Mouse (Mus musculus) liver, embryonic 11.5 days (tissue): Measurements from ENCODE around the gene Sufu. TPM values are rescaled to one million over a fixed set of nuclear protein-coding genes. Genes with fewer than 3 reads are reported as not detected.

ENCODE experiments used
- ATAC-seq: fragments of 200-750 bp; cut with Nextera tagmentation; replicated peaks from 2 replicates; pipeline ENCODE4 v1.8.0; 2017; ENCODE audit warnings: moderate number of reproducible peaks, mild to moderate bottlenecking, moderate TSS enrichment, moderate library complexity; ENCODE audit not compliant: low FRiP score
- DNase-seq: peaks from one replicate; pipeline ENCODE4 v3.0.0-alpha.2; 2017; ENCODE audit warnings: low spot score
- H3K27ac ChIP-seq: fragments of 300-500 bp; sonication (generic); 2 replicates; pipeline ENCODE4 v1.5.1; 2014; ENCODE audit warnings: mild to moderate bottlenecking, low read depth, low read length, control low read depth
- H3K27me3 ChIP-seq: fragments of 300-500 bp; sonication (generic); replicated peaks from 2 replicates; pipeline ENCODE4 v1.6.1; 2014; ENCODE audit warnings: low read length, mixed read lengths; ENCODE audit not compliant: control insufficient read depth, insufficient read depth
- H3K36me3 ChIP-seq: fragments of 300-500 bp; sonication (generic); 2 replicates; pipeline ENCODE4 v1.6.1; 2014; ENCODE audit warnings: mild to moderate bottlenecking, low read length, moderate library complexity, mixed read lengths; ENCODE audit not compliant: control insufficient read depth, insufficient read depth
- H3K4me1 ChIP-seq: fragments of 300-500 bp; sonication (generic); replicated peaks from 2 replicates; pipeline ENCODE4 v1.6.1; 2014; ENCODE audit warnings: low read length, mixed read lengths; ENCODE audit not compliant: control insufficient read depth, insufficient read depth
- H3K4me2 ChIP-seq: fragments of 300-500 bp; sonication (generic); 2 replicates; pipeline ENCODE4 v1.6.1; 2014; ENCODE audit warnings: mild to moderate bottlenecking, control low read depth, moderate library complexity
- H3K4me3 ChIP-seq: fragments of 300-500 bp; sonication (generic); 2 replicates; pipeline ENCODE4 v1.5.1; 2014; ENCODE audit warnings: low read depth, low read length, control low read depth
- H3K9ac ChIP-seq: fragments of 300-500 bp; sonication (generic); 2 replicates; pipeline ENCODE4 v1.6.1; 2014; ENCODE audit warnings: low read depth, low read length, control low read depth
- H3K9me3 ChIP-seq: fragments of 300-500 bp; sonication (generic); 2 replicates; pipeline ENCODE4 v1.6.1; 2016; ENCODE audit warnings: low read length, inconsistent platforms, mixed read lengths; ENCODE audit not compliant: control insufficient read depth
- WGBS: fragments of 180-500 bp; shearing (Covaris S2); extraction: QIAGEN DNeasy Blood & Tissue Kit; methylation state at CpG from one replicate; pipeline ENCODE4 v1.1.7; 2014; 5-methylcytosine and 5-hydroxymethylcytosine counted together
- polyA plus RNA-seq: library from polyadenylated mRNA; unstranded; fragments of >200 nt; fragmentation: Nextera tagmentation; extraction: Ambion mirVana; gene quantifications from 2 replicates; pipeline ENCODE4 v1.2.1, GENCODE M21; 2014

Sufu gene
- polyA plus RNA-seq, 1 experiment from 2014 or later = 22.8 TPM

DNA sequence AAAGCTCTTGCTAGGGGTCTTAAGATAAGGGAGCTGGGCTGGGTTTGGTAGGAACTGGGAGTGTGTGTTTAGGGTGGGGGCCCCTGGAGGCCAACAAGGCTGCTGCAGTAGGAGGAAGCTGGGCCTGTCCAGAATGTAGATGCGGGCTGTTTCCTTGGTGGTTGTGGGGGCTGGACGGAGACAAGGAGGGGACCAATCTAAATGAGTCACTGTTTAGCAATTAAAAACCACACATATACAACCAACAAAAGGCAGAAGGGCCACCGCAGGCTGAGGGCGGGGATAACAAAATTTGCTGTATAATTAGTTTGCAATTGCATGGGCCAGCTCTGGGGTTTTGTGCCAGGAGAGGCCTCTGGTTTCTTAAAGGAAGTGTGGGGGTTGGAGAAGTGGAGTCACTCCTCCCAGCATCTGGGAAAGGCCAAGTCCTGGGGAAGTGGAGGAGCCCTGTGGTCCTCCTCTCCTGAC is 107.4 kb downstream of the Sufu start:
- DNase-seq (no peak), ATAC-seq (peak; percentile 54)
- H3K4me3 ChIP-seq = peak overlapping the region; percentile 97

DNA sequence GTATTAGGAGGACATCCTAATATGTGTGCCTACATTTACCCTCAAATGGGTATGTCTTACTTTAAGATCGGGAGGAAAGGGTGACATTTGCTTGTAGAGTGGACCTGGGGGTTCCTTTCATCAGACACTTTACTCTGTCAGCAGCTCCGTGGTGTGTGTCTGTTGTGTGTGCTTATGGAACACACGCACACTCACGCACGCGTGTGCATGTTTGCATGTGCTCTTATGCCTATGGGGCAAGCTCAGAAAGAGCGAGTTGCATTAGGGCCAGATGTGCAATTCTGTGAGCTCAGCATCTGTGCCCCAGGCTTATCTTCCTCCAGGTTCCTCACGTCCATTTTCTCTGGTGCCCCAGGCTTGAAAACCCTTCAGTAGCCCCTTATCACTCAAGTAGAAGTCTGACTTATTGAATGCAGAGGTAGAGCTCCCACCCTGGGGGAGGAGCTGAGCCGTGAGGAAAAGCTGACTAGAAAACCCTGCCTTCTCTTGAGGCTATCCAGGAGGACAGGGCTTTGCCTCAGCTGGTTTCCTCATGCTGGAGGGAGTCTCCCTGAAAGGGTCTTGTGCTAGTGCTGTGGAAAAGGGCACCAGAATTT is 108.2 kb downstream of the Sufu start:
- Histone ChIP-seq H3K4me3 (peak overlapping the region; percentile 97), H3K4me2 (peak overlapping the region; percentile 99), H3K27me3 (no peaks in the 10 kb centered on the region), H3K36me3 (peaks cover 35% of the 10 kb centered on the region), H3K4me1 (peaks cover 56% of the 10 kb centered on the region), H3K9me3 (no peaks in the 10 kb centered on the region), H3K27ac (peak overlapping the region; percentile 100), H3K9ac (peak overlapping the region; percentile 99)
- 49% methylated on average over 9 of the region's 9 CpGs for WGBS
- ATAC-seq (peak; percentile 10; the same call in 1 of the 2 replicates), DNase-seq (no peak)

More for the DNA sequence above, 107.4 kb downstream of the Sufu start:
- WGBS = 9% methylated on average over 4 of the region's 4 CpGs
- Histone ChIP-seq H3K9me3 (no peaks in the 10 kb centered on the region), H3K4me2 (peak overlapping the region; percentile 99), H3K27ac (peak overlapping the region; percentile 100), H3K9ac (peak overlapping the region; percentile 99), H3K27me3 (no peaks in the 10 kb centered on the region), H3K4me1 (peaks cover 53% of the 10 kb centered on the region), H3K36me3 (peaks cover 29% of the 10 kb centered on the region)

DNA sequence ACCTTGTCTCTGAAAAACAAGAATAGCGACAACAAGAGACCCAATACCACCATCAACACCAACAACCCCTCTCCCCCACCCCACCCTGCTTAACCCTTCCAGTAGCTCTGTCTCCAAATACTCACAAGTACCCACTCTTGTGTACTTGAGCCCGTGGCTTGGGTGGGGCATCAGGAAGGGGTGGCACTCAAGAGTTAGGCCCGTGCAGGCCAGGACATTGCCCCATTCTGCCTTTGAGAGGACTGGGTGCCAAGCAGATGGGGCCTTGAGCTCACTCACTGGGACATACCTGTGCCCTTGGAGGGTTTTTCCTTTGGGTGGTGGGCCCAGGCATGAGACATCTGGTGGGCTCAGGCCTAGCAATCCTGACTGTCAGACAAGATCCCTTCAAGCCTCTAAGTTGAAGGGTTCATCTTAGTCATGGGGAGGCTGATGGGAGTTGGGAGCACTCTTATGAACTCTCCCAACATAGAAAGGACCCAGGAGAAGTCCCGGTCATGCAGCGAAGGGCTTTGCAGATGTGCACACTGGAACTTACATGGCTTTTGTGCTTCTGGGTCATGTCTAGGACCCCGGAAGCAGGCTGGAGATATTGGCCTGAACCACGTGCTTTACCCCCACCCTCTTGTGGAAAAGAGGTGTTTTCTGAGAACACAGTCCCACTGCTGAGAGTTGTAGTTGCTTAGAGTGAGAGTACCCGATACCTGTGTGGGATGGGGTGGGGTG is 109.1 kb downstream of the Sufu start:
- Histone ChIP-seq H3K9me3 (no peaks in the 10 kb centered on the region), H3K4me1 (peaks cover 65% of the 10 kb centered on the region), H3K27me3 (no peaks in the 10 kb centered on the region), H3K27ac (peak overlapping the region; percentile 100), H3K9ac (peak overlapping the region; percentile 99), H3K4me3 (peak overlapping the region; percentile 97), H3K36me3 (peaks cover 39% of the 10 kb centered on the region), H3K4me2 (peak overlapping the region; percentile 99)
- DNase-seq (no peak), ATAC-seq (no peak)
- WGBS = 64% methylated on average over 8 of the region's 8 CpGs

DNA sequence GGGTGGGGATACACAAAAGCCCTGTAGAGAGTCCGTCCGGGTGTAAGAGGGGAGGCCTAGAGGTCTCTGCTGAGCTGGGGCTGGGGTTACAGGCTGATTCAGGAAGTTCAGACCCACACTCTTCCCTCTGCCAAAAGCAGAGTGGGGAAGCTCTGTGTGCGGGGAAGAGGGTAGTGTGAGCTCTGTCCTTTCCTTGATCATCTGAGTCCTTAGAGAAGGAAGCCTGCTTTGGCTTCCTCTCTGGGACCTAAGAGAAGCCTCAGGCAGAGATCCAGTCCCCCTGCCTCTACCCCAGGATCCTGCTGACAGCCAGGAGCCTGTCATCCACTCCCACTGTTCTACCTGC is 109.6 kb downstream of the Sufu start:
- peaks cover 42% of the 10 kb centered on the region for H3K36me3 ChIP-seq
- H3K27me3 ChIP-seq = no peaks in the 10 kb centered on the region
- H3K27ac ChIP-seq = no peak overlapping the region
- H3K4me1 ChIP-seq = peaks cover 68% of the 10 kb centered on the region
- H3K9me3 ChIP-seq = no peaks in the 10 kb centered on the region
- ATAC-seq = no peak
- DNase-seq = no peak
- peak overlapping the region; percentile 99 for H3K4me2 ChIP-seq
- no peak overlapping the region for H3K4me3 ChIP-seq
- H3K9ac ChIP-seq = no peak overlapping the region
- 63% methylated on average over 3 of the region's 3 CpGs for WGBS

DNA sequence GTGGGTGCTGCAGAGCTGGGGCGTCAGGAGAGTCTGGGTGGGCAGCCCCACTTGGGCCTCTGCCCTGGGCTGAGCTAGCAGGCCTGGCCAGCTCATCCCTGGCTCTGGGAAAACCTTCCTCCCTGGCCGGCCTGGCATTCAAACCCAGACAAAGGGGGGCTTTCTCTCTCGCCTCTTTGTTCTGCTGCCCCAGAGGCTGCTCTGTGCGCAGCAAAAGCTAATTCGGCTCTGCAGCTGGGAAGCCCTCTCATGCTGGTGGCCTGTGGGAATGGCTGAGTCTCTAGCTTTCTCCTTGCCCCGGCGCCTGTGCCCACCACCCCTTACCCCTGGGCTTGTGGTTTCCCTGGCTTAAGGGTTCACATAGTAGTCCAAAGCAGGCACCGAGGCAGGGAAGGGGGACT is 110.5 kb downstream of the Sufu start:
- peaks cover 69% of the 10 kb centered on the region for H3K4me1 ChIP-seq
- H3K4me3 ChIP-seq = no peak overlapping the region
- DNase-seq = no peak
- no peak for ATAC-seq
- peaks cover 43% of the 10 kb centered on the region for H3K36me3 ChIP-seq
- H3K9me3 ChIP-seq = no peaks in the 10 kb centered on the region
- H3K9ac ChIP-seq = no peak overlapping the region
- no peaks in the 10 kb centered on the region for H3K27me3 ChIP-seq
- H3K4me2 ChIP-seq = peak overlapping the region; percentile 99; the same call in 1 of the 2 replicates
- 88% methylated on average over 8 of the region's 8 CpGs for WGBS
- H3K27ac ChIP-seq = no peak overlapping the region

DNA sequence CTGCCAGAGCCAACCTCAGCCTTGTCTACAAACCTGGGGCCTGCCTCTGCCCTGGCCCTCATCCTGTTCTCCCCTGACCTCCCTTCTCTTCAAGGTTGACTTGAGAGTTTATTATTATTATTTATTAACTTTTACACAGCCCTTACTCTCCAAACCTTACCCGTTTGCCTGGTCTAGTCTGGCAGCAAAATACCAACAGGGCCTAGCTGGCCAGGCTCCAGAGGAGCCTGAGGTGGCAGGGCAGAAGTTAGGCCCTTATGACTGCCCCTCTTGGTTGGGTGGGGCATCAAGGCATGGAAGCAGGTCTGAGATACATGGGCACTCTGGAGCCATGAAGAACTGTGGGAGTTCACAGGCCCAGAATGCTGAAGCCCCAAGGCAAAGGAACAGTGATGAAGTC is 111.1 kb downstream of the Sufu start:
- Histone ChIP-seq H3K36me3 (peaks cover 46% of the 10 kb centered on the region), H3K4me2 (no peak overlapping the region), H3K9ac (no peak overlapping the region), H3K27me3 (no peaks in the 10 kb centered on the region), H3K4me1 (peaks cover 69% of the 10 kb centered on the region), H3K4me3 (no peak overlapping the region), H3K9me3 (no peaks in the 10 kb centered on the region), H3K27ac (peak overlapping the region; percentile 26)
- DNase-seq (no peak), ATAC-seq (no peak)
- WGBS = 82% methylated on average over 1 of the region's 1 CpGs

DNA sequence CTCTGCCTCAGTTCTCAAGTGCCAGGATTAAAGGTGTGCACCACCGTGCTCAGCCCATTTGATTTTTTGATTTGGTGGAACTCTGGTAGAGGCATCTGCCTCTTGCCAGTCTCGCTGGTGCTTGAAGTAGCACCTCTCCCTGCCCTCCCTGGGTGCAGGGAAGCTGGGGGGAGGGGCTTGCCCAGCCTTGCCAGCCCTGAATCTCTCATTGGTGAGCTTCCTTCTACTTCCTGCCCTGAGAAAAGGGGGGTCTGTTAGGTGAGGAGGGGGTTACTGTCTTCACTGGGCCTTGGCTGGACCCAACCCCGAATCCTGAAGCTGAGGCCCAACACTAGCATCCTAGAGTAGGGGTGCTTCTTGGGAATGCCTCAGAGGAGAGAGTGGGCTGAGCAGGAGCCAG is 112.0 kb downstream of the Sufu start:
- 68% methylated on average over 3 of the region's 3 CpGs for WGBS
- H3K36me3 ChIP-seq = peaks cover 53% of the 10 kb centered on the region
- H3K4me3 ChIP-seq = no peak overlapping the region
- no peak overlapping the region for H3K27ac ChIP-seq
- no peaks in the 10 kb centered on the region for H3K27me3 ChIP-seq
- H3K9ac ChIP-seq = no peak overlapping the region
- H3K9me3 ChIP-seq = no peaks in the 10 kb centered on the region
- ATAC-seq (no peak), DNase-seq (no peak)
- peaks cover 69% of the 10 kb centered on the region for H3K4me1 ChIP-seq
- no peak overlapping the region for H3K4me2 ChIP-seq

DNA sequence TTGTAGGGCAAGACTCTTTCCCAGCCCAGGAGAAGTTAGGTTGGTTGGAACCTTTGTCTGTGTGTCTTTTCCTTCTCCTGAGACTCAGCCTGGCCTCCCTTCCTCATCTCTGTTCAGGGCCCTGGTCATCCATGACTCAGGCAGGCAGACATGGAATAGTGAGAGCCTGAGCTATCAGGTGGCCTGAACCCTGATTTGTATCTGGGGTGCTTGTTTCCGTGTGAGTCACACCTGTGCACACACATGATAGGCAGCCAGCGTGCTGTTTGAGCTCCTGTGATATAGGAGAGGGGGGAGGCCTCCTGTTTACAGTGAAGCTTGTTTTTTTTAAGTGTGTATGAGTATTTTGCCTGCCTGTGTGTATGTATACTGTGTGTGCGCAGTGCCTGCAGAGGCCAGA is 112.5 kb downstream of the Sufu start:
- WGBS = 73% methylated on average over 3 of the region's 3 CpGs
- ATAC-seq (no peak), DNase-seq (no peak)
- Histone ChIP-seq H3K4me3 (no peak overlapping the region), H3K4me1 (peaks cover 69% of the 10 kb centered on the region), H3K9ac (no peak overlapping the region), H3K27ac (no peak overlapping the region; the same call in 1 of the 2 replicates), H3K4me2 (no peak overlapping the region), H3K27me3 (no peaks in the 10 kb centered on the region), H3K9me3 (no peaks in the 10 kb centered on the region), H3K36me3 (peaks cover 57% of the 10 kb centered on the region)

DNA sequence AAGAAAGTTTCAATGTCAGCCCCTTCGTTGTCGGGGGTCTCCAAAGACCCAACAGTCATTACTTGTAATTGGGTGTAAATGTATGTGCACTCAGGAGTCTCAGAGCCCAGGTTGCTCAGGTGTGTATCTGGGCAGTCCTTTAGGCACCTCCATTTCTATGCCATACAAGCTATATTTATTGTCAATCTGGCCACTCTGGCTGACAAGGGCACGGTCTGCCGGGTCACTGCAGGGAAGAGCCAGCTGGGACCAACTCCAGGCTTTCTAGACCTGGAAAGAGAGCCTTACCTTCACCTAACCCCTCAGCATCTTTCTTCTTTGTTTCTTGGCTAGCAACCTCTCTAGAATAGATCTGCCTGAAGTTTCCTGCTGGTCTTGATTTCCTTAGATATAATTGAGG is 113.0 kb downstream of the Sufu start:
- H3K36me3 ChIP-seq = peaks cover 59% of the 10 kb centered on the region
- H3K27me3 ChIP-seq = no peaks in the 10 kb centered on the region
- no peak overlapping the region for H3K4me3 ChIP-seq
- no peaks in the 10 kb centered on the region for H3K9me3 ChIP-seq
- H3K4me2 ChIP-seq = no peak overlapping the region
- WGBS = 84% methylated on average over 4 of the region's 4 CpGs
- H3K27ac ChIP-seq = no peak overlapping the region
- H3K4me1 ChIP-seq = peaks cover 64% of the 10 kb centered on the region
- DNase-seq (no peak), ATAC-seq (no peak)
- H3K9ac ChIP-seq = no peak overlapping the region
